Mouse (Mus musculus) midbrain, embryonic 13.5 days (tissue): ENCODE results near the gene Dnajc13. TPM values are rescaled to one million over a fixed set of nuclear protein-coding genes. Genes with fewer than 3 reads are reported as not detected.

Experiments
- ATAC-seq: fragments of 200-750 bp; cut with Nextera tagmentation; 2 replicates; pipeline ENCODE4 v1.8.0; 2017; ENCODE audit warnings: mild to moderate bottlenecking, moderate TSS enrichment, moderate library complexity
- H3K27ac ChIP-seq: fragments of 300-500 bp; sonication (generic); 2 replicates; pipeline ENCODE4 v1.5.1; 2015; ENCODE audit warnings: inconsistent platforms, mild to moderate bottlenecking, moderate library complexity
- H3K27me3 ChIP-seq: fragments of 300-500 bp; sonication (generic); 2 replicates; pipeline ENCODE4 v1.6.1; 2015; ENCODE audit warnings: mild to moderate bottlenecking, inconsistent platforms
- H3K36me3 ChIP-seq: fragments of 300-500 bp; sonication (generic); 2 replicates; pipeline ENCODE4 v1.6.1; 2015; ENCODE audit warnings: mild to moderate bottlenecking, inconsistent platforms
- H3K4me1 ChIP-seq: fragments of 300-500 bp; sonication (generic); replicated peaks from 2 replicates; pipeline ENCODE4 v1.6.1; 2015; ENCODE audit warnings: inconsistent platforms
- H3K4me2 ChIP-seq: fragments of 300-500 bp; sonication (generic); replicated peaks from 2 replicates; pipeline ENCODE4 v1.6.1; 2015; ENCODE audit warnings: moderate library complexity, mild to moderate bottlenecking, inconsistent platforms
- H3K4me3 ChIP-seq: fragments of 300-500 bp; sonication (generic); replicated peaks from 2 replicates; pipeline ENCODE4 v1.5.1; 2015; ENCODE audit warnings: mild to moderate bottlenecking, inconsistent platforms
- H3K9ac ChIP-seq: fragments of 300-500 bp; sonication (generic); replicated peaks from 2 replicates; pipeline ENCODE4 v1.6.1; 2015; ENCODE audit warnings: mild to moderate bottlenecking, inconsistent platforms
- H3K9me3 ChIP-seq: fragments of 300-500 bp; sonication (generic); 2 replicates; pipeline ENCODE4 v1.6.1; 2016; ENCODE audit warnings: mild to moderate bottlenecking, inconsistent platforms
- WGBS: fragments of 180-500 bp; shearing (Covaris S2); methylation state at CpG from one replicate; pipeline ENCODE4 v1.1.7; 2015; 5-methylcytosine and 5-hydroxymethylcytosine counted together
- polyA plus RNA-seq: library from polyadenylated mRNA; unstranded; fragments of >200 nt; fragmentation: Nextera tagmentation; extraction: Ambion mirVana; gene quantifications from 2 replicates; pipeline ENCODE4 v1.2.1, GENCODE M21; 2015

Dnajc13 gene
- polyA plus RNA-seq, 1 experiment from 2014 or later: 19.2 TPM

- WGBS: 97% methylated on average over 10 of the region's 10 CpGs
- ATAC-seq: no peak
- Histone ChIP-seq H3K9me3 (no peaks in the 10 kb centered on the region), H3K27me3 (no peaks in the 10 kb centered on the region), H3K27ac (no peak overlapping the region), H3K4me1 (no peaks in the 10 kb centered on the region), H3K36me3 (peaks cover 81% of the 10 kb centered on the region), H3K4me2 (no peak overlapping the region), H3K9ac (no peak overlapping the region), H3K4me3 (no peak overlapping the region)
Measured at GRCm38 (mm10) chr9:104169986-104170385, 92.7 kb downstream of the Dnajc13 start.

- H3K4me3 ChIP-seq: no peak overlapping the region
- peaks cover 88% of the 10 kb centered on the region for H3K36me3 ChIP-seq
- WGBS: 96% methylated on average over 5 of the region's 5 CpGs
- H3K9ac ChIP-seq: no peak overlapping the region
- no peaks in the 10 kb centered on the region for H3K27me3 ChIP-seq
- H3K9me3 ChIP-seq: no peaks in the 10 kb centered on the region
- ATAC-seq: no peak
- no peak overlapping the region for H3K27ac ChIP-seq
- no peaks in the 10 kb centered on the region for H3K4me1 ChIP-seq
- H3K4me2 ChIP-seq: no peak overlapping the region
Measured at GRCm38 (mm10) chr9:104165926-104166325, 96.8 kb downstream of the Dnajc13 start.

GRCm38 (mm10) chr9:104164194-104164593 is 98.5 kb downstream of the Dnajc13 start:
- Histone ChIP-seq H3K9ac (no peak overlapping the region), H3K27me3 (no peaks in the 10 kb centered on the region), H3K4me1 (no peaks in the 10 kb centered on the region), H3K4me3 (no peak overlapping the region), H3K36me3 (peaks cover 90% of the 10 kb centered on the region), H3K9me3 (no peaks in the 10 kb centered on the region), H3K4me2 (no peak overlapping the region), H3K27ac (no peak overlapping the region)
- no peak for ATAC-seq
- WGBS: 89% methylated on average over 5 of the region's 5 CpGs

- H3K4me3 ChIP-seq: no peak overlapping the region
- no peaks in the 10 kb centered on the region for H3K27me3 ChIP-seq
- H3K4me1 ChIP-seq: no peaks in the 10 kb centered on the region
- no peaks in the 10 kb centered on the region for H3K9me3 ChIP-seq
- ATAC-seq: no peak
- H3K9ac ChIP-seq: no peak overlapping the region
- no peak overlapping the region for H3K4me2 ChIP-seq
- peaks cover 96% of the 10 kb centered on the region for H3K36me3 ChIP-seq
- WGBS: 85% methylated on average over 7 of the region's 7 CpGs
- no peak overlapping the region for H3K27ac ChIP-seq
Measured at GRCm38 (mm10) chr9:104161117-104161516, 101.6 kb downstream of the Dnajc13 start.

- H3K27ac ChIP-seq: no peak overlapping the region
- H3K4me3 ChIP-seq: no peak overlapping the region
- H3K9ac ChIP-seq: no peak overlapping the region
- no peak overlapping the region for H3K4me2 ChIP-seq
- peaks cover 97% of the 10 kb centered on the region for H3K36me3 ChIP-seq
- no peaks in the 10 kb centered on the region for H3K9me3 ChIP-seq
- ATAC-seq: no peak
- H3K27me3 ChIP-seq: no peaks in the 10 kb centered on the region
- WGBS: 97% methylated on average over 7 of the region's 7 CpGs
- H3K4me1 ChIP-seq: no peaks in the 10 kb centered on the region
Measured at GRCm38 (mm10) chr9:104157291-104157690, 105.4 kb downstream of the Dnajc13 start.

GRCm38 (mm10) chr9:104156506-104156905 is 106.2 kb downstream of the Dnajc13 start:
- Histone ChIP-seq H3K36me3 (peaks cover 97% of the 10 kb centered on the region), H3K27ac (no peak overlapping the region), H3K9me3 (no peaks in the 10 kb centered on the region), H3K4me1 (no peaks in the 10 kb centered on the region), H3K4me2 (no peak overlapping the region), H3K4me3 (no peak overlapping the region), H3K27me3 (no peaks in the 10 kb centered on the region), H3K9ac (no peak overlapping the region)
- WGBS: 98% methylated on average over 8 of the region's 8 CpGs
- ATAC-seq: no peak

- H3K4me3 ChIP-seq: no peak overlapping the region
- H3K9ac ChIP-seq: no peak overlapping the region
- peaks cover 96% of the 10 kb centered on the region for H3K36me3 ChIP-seq
- ATAC-seq: no peak
- 95% methylated on average over 14 of the region's 14 CpGs for WGBS
- H3K9me3 ChIP-seq: no peaks in the 10 kb centered on the region
- H3K4me1 ChIP-seq: no peaks in the 10 kb centered on the region
- H3K27me3 ChIP-seq: no peaks in the 10 kb centered on the region
- H3K4me2 ChIP-seq: no peak overlapping the region
- H3K27ac ChIP-seq: no peak overlapping the region
Measured at GRCm38 (mm10) chr9:104155100-104155715, 107.5 kb downstream of the Dnajc13 start.

- H3K9me3 ChIP-seq: no peaks in the 10 kb centered on the region
- H3K4me3 ChIP-seq: no peak overlapping the region
- 98% methylated on average over 7 of the region's 7 CpGs for WGBS
- no peak overlapping the region for H3K27ac ChIP-seq
- no peak overlapping the region for H3K4me2 ChIP-seq
- H3K36me3 ChIP-seq: peaks cover 76% of the 10 kb centered on the region
- H3K4me1 ChIP-seq: no peaks in the 10 kb centered on the region
- H3K9ac ChIP-seq: no peak overlapping the region
- no peak for ATAC-seq
- no peaks in the 10 kb centered on the region for H3K27me3 ChIP-seq
Measured at GRCm38 (mm10) chr9:104152121-104152520, 110.6 kb downstream of the Dnajc13 start.

GRCm38 (mm10) chr9:104148969-104149368 is 113.8 kb downstream of the Dnajc13 start:
- 92% methylated on average over 7 of the region's 7 CpGs for WGBS
- Histone ChIP-seq H3K4me2 (no peak overlapping the region), H3K9ac (no peak overlapping the region), H3K9me3 (no peaks in the 10 kb centered on the region), H3K4me1 (no peaks in the 10 kb centered on the region), H3K27ac (no peak overlapping the region), H3K36me3 (peaks cover 45% of the 10 kb centered on the region), H3K27me3 (no peaks in the 10 kb centered on the region), H3K4me3 (no peak overlapping the region)
- ATAC-seq: no peak

GRCm38 (mm10) chr9:104146683-104147082 is 116.0 kb downstream of the Dnajc13 start:
- no peak for ATAC-seq
- Histone ChIP-seq H3K36me3 (peaks cover 23% of the 10 kb centered on the region), H3K9ac (no peak overlapping the region), H3K4me3 (no peak overlapping the region), H3K9me3 (no peaks in the 10 kb centered on the region), H3K4me1 (no peaks in the 10 kb centered on the region), H3K4me2 (no peak overlapping the region), H3K27ac (no peak overlapping the region), H3K27me3 (no peaks in the 10 kb centered on the region)
- WGBS: 91% methylated on average over 7 of the region's 7 CpGs

- no peak overlapping the region for H3K27ac ChIP-seq
- H3K27me3 ChIP-seq: no peaks in the 10 kb centered on the region
- WGBS: 88% methylated on average over 8 of the region's 8 CpGs
- 0 out of 2 replicates have a peak, but pooled peaks cover 2% of the 10 kb centered on the region for H3K36me3 ChIP-seq
- no peaks in the 10 kb centered on the region for H3K4me1 ChIP-seq
- H3K9me3 ChIP-seq: no peaks in the 10 kb centered on the region
- no peak overlapping the region for H3K4me3 ChIP-seq
- no peak overlapping the region for H3K9ac ChIP-seq
- no peak for ATAC-seq
- no peak overlapping the region for H3K4me2 ChIP-seq
Measured at GRCm38 (mm10) chr9:104144314-104144996, 118.3 kb downstream of the Dnajc13 start.

GRCm38 (mm10) chr9:104142805-104143204 is 119.9 kb downstream of the Dnajc13 start:
- ATAC-seq: no peak
- Histone ChIP-seq H3K4me2 (no peak overlapping the region), H3K4me3 (no peak overlapping the region), H3K4me1 (no peaks in the 10 kb centered on the region), H3K36me3 (no peaks in the 10 kb centered on the region), H3K27ac (no peak overlapping the region), H3K9me3 (no peaks in the 10 kb centered on the region), H3K9ac (no peak overlapping the region), H3K27me3 (no peaks in the 10 kb centered on the region)
- WGBS: 88% methylated on average over 14 of the region's 14 CpGs

GRCm38 (mm10) chr9:104140351-104140750 is 122.4 kb downstream of the Dnajc13 start:
- 91% methylated on average over 6 of the region's 6 CpGs for WGBS
- no peaks in the 10 kb centered on the region for H3K9me3 ChIP-seq
- H3K36me3 ChIP-seq: no peaks in the 10 kb centered on the region
- no peaks in the 10 kb centered on the region for H3K4me1 ChIP-seq
- no peak overlapping the region for H3K9ac ChIP-seq
- H3K4me3 ChIP-seq: no peak overlapping the region
- no peak for ATAC-seq
- H3K27ac ChIP-seq: no peak overlapping the region
- H3K4me2 ChIP-seq: no peak overlapping the region
- no peaks in the 10 kb centered on the region for H3K27me3 ChIP-seq
